Mouse (Mus musculus) effector memory CD4-positive, alpha-beta T cell, adult 5 months (primary cell): ENCODE measurements around the gene Ak2. TPM values are rescaled to one million over a fixed set of nuclear protein-coding genes. Genes with fewer than 3 reads are reported as not detected.

ENCODE experiments used
- polyA plus RNA-seq: library from polyadenylated mRNA; unstranded; fragments of 100-300 nt; shearing (Covaris generic); gene quantifications from one replicate; pipeline ENCODE4 v1.2.1, GENCODE M21; 2017

The Ak2 gene
- polyA plus RNA-seq = 85.1 TPM

GRCm38 (mm10) chr4:128991500-128992008 is at the start of gene Ak2:
TSS of gene Ak2 (plus strand) at chr4:128991958.

GRCm38 (mm10) chr4:128962029-128962925 is 29.5 kb upstream of the Ak2 start, which contains the start of gene Azin2:
TSS of gene Azin2 (minus strand) at chr4:128962442.

DNA sequence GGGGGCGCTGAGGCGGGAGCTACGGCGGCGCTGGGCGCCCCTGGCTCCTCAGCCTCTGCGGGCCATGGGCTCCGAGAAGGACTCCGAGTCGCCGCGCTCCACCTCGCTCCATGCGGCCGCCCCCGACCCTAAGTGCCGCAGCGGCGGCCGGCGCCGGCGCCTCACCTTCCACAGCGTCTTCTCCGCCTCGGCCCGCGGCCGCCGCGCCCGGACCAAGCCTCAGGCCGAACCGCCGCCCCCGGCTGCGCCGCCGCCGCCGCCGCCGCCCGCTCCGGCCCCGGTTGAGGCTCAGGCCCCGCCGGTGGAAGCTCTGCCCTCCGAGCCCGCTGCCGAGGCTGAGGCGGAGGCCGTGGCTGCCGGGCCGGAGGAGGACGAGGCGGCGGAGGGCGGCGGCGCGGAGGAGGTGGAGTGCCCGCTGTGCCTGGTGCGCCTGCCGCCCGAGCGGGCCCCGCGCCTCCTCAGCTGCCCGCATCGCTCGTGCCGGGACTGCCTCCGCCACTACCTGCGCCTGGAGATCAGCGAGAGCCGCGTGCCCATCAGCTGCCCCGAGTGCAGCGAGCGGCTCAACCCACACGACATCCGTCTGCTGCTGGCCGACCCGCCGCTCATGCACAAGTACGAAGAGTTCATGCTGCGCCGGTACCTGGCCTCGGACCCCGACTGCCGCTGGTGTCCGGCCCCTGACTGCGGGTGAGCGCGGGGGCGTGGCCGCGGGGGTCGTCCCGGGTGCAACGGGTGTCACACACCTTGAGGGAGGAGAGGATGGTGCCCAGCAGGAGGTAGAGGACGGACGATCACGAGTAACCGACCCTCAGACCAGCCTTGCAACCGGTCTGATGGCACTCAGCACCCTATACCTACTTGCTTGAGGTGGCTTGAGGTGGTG is 66.7 kb downstream of the Ak2 start, which contains the start of gene Rnf19b:
Gene Rnf19b, plus strand, starts transcription at position 65 of the 886 bp plus-strand sequence.

Other genes with a start within 250 kb of the Ak2 start
- gene A3galt2, start 236.6 kb upstream of the Ak2 start, polyA plus RNA-seq = not detected
- 19.5 TPM for gene Zfp362, start 185.9 kb upstream of the Ak2 start, polyA plus RNA-seq
- gene Trim62, start 108.4 kb upstream of the Ak2 start, polyA plus RNA-seq = 8.1 TPM
- gene Azin2, start 29.5 kb upstream of the Ak2 start, polyA plus RNA-seq = 0.51 TPM
- gene Rnf19b, start 66.3 kb downstream of the Ak2 start, polyA plus RNA-seq = 109 TPM
- gene Tmem54, start 113.6 kb downstream of the Ak2 start, polyA plus RNA-seq = not detected
- not detected for gene Hpca, start 130.1 kb downstream of the Ak2 start, polyA plus RNA-seq
- 0.14 TPM for gene Fndc5, start 145.0 kb downstream of the Ak2 start, polyA plus RNA-seq
- 19.6 TPM for gene S100pbp, start 197.8 kb downstream of the Ak2 start, polyA plus RNA-seq
- gene Yars, start 197.8 kb downstream of the Ak2 start, polyA plus RNA-seq = 30.7 TPM